Mouse (Mus musculus) urinary bladder, adult 18-20 months (tissue): ENCODE results near the gene Arid3c.

Experiments
- DNase-seq, 2 experiments: peaks; one replicate each; pipeline ENCODE4 v3.0.0; 2022; ENCODE audit warnings: low spot score in 2 of 2, mixed read lengths in 2 of 2

Gene Arid3c

GRCm38 (mm10) chr4:41745021-41745420 lies 14.1 kb upstream of the Arid3c start:
- DNase-seq, result no peak

GRCm38 (mm10) chr4:41744131-41744530 lies 13.2 kb upstream of the Arid3c start:
- no peak for DNase-seq

GRCm38 (mm10) chr4:41741158-41741560 lies 10.2 kb upstream of the Arid3c start:
- DNase-seq, result peak; percentile 92 to 96

GRCm38 (mm10) chr4:41740380-41741157 lies 9.6 kb upstream of the Arid3c start:
- DNase-seq, result peak in 1 of 2 experiments; percentile 50

GRCm38 (mm10) chr4:41739260-41739659 lies 8.3 kb upstream of the Arid3c start:
- DNase-seq, result no peak

GRCm38 (mm10) chr4:41738256-41738603 lies 7.3 kb upstream of the Arid3c start:
- DNase-seq, result no peak

GRCm38 (mm10) chr4:41737602-41738255 lies 6.8 kb upstream of the Arid3c start:
- peak; percentile 58 to 76 for DNase-seq

- DNase-seq, result no peak
Observed at GRCm38 (mm10) chr4:41726826-41727621, 3.9 kb downstream of the Arid3c start.

GRCm38 (mm10) chr4:41722918-41723351 lies 8.0 kb downstream of the Arid3c start, which contains the start of gene Dctn3:
TSS of gene Dctn3 (minus strand) at chr4:41723170.
- DNase-seq, result peak; percentile 69 to 84

- DNase-seq, result no peak
Observed at GRCm38 (mm10) chr4:41716834-41717233, 14.1 kb downstream of the Arid3c start.

GRCm38 (mm10) chr4:41715596-41715995 lies 15.3 kb downstream of the Arid3c start:
- peak in 1 of 2 experiments; percentile 34 for DNase-seq

GRCm38 (mm10) chr4:41715082-41715481 lies 15.9 kb downstream of the Arid3c start:
- DNase-seq, result no peak

- DNase-seq, result peak in 1 of 2 experiments; percentile 23
Observed at GRCm38 (mm10) chr4:41714276-41714675, 16.7 kb downstream of the Arid3c start.

GRCm38 (mm10) chr4:41713197-41714067 lies 17.5 kb downstream of the Arid3c start, which contains the start of gene Rpp25l:
TSS of gene Rpp25l (minus strand) at chr4:41713534.
- DNase-seq, result peak; percentile 70 to 86

- peak in 1 of 2 experiments; percentile 21 for DNase-seq
Observed at GRCm38 (mm10) chr4:41712421-41713196, 18.3 kb downstream of the Arid3c start.

- no peak for DNase-seq
Observed at GRCm38 (mm10) chr4:41711705-41712375, 19.1 kb downstream of the Arid3c start.

GRCm38 (mm10) chr4:41710229-41710628 lies 20.7 kb downstream of the Arid3c start:
- DNase-seq, result no peak

- no peak for DNase-seq
Observed at GRCm38 (mm10) chr4:41708192-41708745, 22.7 kb downstream of the Arid3c start.

- DNase-seq, result no peak
Observed at GRCm38 (mm10) chr4:41707011-41707535, 23.9 kb downstream of the Arid3c start.
